Mouse (Mus musculus): Measurements from ENCODE around the gene Gm11037.

Gm11037 gene

GRCm38 (mm10) chr2:131128636-131129157 lies 4.6 kb upstream of the Gm11037 start:
- no peak for DNase-seq (ENCODE audit: low read depth, low spot score)

DNA sequence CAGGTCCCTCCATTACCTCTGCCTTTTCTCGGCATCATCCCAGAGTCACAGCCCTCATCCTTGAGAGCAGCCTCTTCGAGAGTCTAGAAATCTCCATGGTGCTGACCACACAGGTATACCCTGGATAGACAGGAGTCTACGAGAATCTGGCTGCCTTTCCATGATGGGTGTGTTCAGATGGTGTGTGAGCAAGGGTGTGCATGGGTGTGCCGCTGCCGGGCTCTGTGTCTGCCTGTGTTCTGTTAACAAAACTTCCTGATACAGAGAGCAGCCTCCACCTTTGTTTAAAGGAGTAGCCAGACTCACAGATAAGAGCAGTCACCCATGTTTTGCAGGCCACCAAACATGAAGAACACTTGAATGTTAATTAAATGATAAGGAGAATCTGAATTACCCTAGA lies 3.5 kb upstream of the Gm11037 start:
- no peak for DNase-seq (ENCODE audit: low read depth, low spot score)

DNA sequence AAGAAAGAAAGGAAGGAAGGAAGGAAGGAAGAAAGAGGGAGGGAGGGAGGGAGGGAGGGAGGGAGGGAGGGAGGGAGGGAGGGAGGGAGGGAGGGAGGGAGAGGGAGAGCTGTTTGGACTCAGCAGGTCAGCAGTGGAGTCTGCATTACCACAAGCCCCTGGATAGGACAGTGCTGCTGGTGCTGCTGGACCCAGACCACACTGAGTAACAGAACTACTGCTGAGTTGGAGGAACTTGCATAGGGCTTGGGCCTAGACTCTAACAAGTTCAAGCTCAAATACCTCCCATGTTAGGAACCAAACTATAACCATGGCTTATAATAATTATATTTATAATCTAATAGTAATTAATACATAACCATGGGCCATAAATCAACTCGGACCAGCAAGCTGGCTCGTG lies 2.4 kb upstream of the Gm11037 start:
- DNase-seq (ENCODE audit: low read depth, low spot score): no peak

DNA sequence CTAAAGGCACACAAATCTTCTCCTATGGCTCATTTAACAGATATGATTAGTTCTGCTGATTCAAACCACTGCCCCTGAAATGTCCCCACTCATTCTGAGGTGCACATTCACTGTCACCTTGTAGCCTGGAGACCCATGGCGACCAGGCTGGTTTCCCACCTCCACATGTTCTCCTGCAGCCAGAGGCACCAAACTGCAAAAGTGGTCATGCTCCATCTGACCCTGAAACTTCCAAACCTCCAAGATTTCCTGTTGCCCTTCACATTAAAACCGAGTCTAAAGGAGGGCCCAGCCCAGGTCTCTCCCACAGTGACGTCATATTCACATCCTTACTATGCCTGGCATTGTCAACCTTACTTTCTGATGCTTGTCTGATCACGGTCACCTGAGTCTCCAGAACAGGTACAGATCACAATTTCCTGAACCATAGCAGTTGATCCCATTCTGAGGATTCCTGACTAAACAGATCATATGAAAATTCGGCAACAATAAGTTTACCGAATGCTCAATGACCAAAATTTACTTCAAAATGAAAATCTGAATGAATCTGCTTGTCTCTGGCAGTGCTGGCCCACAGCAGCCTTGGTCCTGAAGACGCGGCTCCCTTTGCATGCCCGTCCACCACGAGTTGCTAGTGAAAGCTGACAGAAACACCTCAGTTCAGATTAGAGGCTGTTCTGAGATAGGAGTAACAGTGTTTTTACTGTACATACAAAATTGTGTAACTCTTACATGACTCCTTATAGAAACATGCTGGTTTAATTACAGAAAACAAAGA lies 997 bp upstream of the Gm11037 start:
- DNase-seq (ENCODE audit: low read depth, low spot score): no peak

DNA sequence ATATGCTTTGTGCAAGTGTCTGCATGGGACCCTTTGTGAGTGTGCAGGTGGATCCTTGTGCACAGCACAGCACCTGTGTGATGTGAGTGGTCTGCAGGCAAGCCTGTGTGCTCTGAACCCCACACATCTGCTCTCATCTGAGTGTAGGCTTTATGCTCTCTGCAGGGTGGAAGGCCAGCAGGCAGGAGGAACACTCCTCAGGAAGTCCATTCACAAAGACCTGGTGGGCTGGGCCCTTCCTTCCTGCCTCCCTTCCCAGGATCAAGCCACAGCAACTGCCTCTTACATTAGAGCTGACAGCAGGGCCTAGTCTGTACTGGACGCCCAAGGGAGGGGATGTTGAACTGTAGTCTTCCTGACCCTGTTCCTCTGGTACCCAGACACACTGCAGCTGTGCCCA lies 1.1 kb downstream of the Gm11037 start:
- DNase-seq (ENCODE audit: low read depth, low spot score): no peak

GRCm38 (mm10) chr2:131134826-131135400 lies 1.6 kb downstream of the Gm11037 start:
- DNase-seq (ENCODE audit: low read depth, low spot score): no peak

DNA sequence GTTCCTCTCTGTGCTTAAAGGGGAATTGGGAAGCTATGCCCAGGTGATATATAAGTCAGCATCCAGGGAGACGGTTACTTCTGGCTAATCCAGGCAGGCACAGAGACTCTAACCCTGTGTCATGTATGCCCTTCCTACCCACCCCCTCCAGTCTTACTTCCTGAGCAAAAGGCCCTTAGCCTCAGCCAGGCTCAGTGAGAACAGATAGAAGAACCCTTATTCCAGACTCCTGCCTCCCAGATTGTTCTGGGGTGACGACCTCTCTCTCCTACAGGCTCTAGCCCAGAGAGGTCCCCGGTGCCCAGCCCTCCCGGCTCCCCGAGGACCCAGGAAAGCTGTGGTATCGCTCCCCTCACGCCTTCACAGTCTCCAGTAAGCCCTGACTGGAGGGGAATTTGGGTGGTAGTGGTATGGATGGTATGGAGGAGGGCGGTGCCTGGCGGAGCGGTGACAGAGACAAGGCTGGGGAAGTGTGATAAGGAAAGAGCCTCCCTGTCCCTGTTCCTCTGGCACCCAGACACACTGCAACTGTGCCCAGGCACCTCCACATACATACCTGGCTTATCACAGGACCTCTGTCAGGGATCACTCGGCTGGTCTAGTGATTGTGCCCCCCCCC lies 2.3 kb downstream of the Gm11037 start:
- DNase-seq (ENCODE audit: low read depth, low spot score): no peak

GRCm38 (mm10) chr2:131138296-131138695 lies 5.0 kb downstream of the Gm11037 start:
- DNase-seq (ENCODE audit: low read depth, low spot score): no peak

- DNase-seq (ENCODE audit: low read depth, low spot score): no peak
These were observed 5.5 kb downstream of the Gm11037 start for GRCm38 (mm10) chr2:131138760-131139159.

- DNase-seq (ENCODE audit: low read depth, low spot score): no peak
These were observed 6.0 kb downstream of the Gm11037 start for GRCm38 (mm10) chr2:131139287-131139686.

DNA sequence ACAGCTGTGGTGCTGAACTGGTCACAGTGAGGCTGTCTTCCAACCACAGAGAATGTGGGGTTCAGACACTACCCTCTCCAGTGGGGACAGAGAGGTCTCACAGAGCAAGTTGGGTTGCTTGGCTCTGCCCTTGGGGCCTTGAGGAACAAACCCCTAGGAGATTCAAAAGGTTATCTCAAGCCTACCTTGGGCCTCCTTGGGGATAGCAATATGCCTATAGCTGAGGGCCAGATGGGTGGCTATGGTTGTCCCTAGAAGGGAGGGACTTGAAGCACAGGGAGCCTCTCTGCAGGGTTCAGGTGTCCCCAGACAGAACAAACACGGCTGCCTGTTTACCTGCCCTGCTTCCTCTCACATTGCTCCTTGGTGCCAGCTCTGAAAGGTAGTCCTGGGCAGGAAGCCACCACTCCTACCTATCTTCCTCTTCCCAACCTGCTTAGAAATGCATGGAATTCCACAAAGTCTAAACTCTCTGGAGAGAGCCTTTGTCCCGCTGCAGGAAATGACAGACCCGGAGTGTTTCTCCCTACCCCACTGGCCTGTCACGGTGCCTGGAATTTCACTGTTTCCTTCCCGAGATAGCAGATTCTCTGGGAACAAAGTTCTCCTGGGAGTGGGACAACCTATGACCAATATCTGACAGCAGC lies 6.7 kb downstream of the Gm11037 start:
- no peak for DNase-seq (ENCODE audit: low read depth, low spot score)

DNA sequence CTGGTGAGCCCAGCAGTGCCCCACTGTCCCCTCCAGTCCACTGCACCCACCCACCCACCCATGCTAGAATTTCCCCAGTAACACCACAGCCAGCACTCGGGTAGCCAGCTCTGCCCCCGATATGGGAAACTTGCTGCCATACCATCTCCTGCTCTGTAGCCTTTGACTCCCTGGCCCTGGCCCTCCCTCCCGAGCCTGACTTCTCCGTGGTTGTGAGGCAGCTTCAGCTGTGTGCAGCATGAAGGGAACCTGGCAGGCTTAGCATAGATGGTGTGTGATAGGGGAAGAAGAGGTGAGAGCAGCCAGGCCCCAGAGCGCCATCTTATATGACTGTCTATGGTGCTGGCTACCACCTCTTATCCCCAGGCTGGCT lies 7.2 kb downstream of the Gm11037 start:
- no peak for DNase-seq (ENCODE audit: low read depth, low spot score)

DNA sequence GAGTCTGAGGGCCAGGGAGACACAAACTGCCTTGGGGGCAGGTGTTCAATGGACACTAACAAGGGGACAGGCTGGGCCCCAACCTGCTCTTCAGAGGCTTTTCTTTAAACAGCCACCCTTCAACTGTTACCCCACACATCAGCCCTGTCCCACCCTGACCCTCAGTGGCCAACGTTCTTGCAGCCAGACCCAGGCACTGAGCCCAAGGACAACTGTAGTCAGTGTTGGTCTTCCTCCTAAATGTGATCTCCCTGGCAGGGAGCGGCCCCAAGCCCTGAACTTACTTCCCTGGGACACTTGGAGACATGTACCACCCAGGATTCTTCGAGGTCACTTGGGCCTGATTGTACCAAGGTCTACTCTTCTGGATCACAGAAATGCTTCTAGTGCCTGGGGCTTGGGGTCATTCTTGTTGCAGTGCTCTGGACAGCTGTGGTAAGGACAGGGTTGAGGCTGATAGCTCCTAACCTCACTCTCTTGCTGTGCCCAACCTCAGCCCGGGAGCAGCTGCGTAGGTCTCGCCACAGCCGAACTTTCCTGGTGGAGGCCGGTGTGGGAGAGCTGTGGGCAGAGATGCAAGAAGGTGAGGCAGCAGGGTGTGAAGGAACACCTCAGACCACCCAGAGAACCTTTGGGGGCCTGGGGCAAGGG lies 8.2 kb downstream of the Gm11037 start:
- DNase-seq (ENCODE audit: low read depth, low spot score): no peak

DNA sequence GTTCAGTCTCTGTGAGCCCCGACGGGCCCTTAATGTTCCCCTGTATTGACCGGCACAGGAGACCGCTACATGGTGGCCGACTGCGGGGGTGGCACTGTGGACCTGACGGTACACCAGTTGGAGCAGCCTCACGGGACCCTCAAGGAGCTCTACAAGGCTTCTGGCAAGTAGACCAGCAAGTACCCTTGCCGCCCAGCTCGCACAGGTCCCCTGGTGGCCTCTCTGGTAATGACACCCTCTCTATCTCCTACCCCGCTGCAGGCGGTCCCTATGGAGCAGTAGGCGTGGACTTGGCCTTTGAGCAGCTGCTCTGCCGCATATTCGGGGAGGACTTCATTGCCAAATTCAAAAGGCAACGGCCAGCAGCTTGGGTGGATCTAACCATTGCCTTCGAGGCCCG lies 9.3 kb downstream of the Gm11037 start:
- no peak for DNase-seq (ENCODE audit: low read depth, low spot score)

GRCm38 (mm10) chr2:131143007-131143780 lies 9.9 kb downstream of the Gm11037 start:
- no peak for DNase-seq (ENCODE audit: low read depth, low spot score)

DNA sequence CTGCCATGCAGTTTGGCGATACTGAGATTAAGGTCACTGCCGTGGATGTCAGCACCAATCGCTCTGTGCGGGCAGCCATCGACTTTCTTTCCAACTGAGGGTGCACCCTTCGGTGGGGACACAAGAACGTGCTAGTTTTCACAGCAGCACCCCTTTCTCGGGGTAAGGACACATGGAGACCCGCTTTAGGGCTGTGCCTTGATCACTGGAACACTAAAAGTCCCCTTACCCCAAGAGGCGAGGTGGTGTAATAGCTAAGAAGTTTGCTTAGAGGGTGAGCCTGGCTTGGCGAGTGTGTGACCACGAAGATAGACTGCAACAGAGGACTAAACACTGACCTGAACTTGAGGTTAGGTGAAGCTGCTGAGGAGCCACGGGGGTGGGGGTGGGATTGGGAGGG lies 11.8 kb downstream of the Gm11037 start:
- DNase-seq (ENCODE audit: low read depth, low spot score): no peak

DNA sequence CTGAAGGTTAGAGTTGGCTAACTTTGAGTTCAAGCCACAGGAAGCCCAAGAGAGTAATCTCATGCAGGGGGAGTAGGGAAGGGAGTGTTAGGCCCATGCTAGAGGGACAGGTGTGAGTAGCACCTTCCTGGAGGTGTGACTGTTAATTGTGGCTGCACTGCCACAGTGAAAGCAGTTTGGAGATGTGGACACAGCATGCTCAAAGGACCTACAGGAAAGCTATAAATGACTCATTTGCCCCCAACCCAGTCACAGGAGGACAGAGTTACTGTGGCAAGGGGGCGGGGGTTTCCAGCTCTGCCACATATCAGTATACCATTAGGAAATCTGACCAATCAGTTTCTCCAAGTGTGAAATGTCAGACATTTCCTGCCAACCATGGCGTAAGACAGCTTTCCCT lies 12.2 kb downstream of the Gm11037 start:
- no peak for DNase-seq (ENCODE audit: low read depth, low spot score)

GRCm38 (mm10) chr2:131146193-131147042 lies 13.1 kb downstream of the Gm11037 start:
- no peak for DNase-seq (ENCODE audit: low read depth, low spot score)

DNA sequence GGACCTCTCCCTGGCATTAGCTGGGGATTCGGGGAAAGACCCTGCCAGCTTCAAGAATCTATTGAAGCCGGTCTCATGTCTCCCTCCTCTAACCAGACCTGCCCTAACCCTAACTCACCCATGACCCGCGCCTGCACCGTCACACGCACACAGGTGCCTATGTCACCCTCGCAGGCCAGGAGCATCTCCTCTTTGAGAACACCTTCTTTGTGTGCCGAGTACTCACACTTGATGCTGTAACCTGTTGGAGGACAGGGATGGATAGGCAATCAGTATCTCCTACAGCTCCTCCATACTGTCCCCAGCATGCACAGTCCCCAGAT lies 13.7 kb downstream of the Gm11037 start:
- DNase-seq (ENCODE audit: low read depth, low spot score): no peak
